Mouse (Mus musculus) CH12.LX (cell line): Measurements from ENCODE around the gene Tmem167b.

Experiments
- CTCF ChIP-seq, 2 experiments: IDR thresholded peaks in 1 of 2; conservative IDR thresholded peaks in 1 of 2; 2 replicates each; pipeline ENCODE4 v1.5.1; 2011 to 2012; ENCODE audit warnings: low read depth in 2 of 2, low read length in 2 of 2, improper control_type of control experiment in 1 of 2, inconsistent platforms in 1 of 2, mild to moderate bottlenecking in 1 of 2, moderate library complexity in 1 of 2
- E2F4 ChIP-seq: IDR thresholded peaks from 2 replicates; pipeline ENCODE4 v1.6.1; 2011; ENCODE audit warnings: low read depth, low read length, improper control_type of control experiment; ENCODE audit not compliant: insufficient replicate concordance
- GABPA ChIP-seq: IDR thresholded peaks from 2 replicates; pipeline ENCODE4 v1.6.1; 2012; ENCODE audit warnings: low read depth, low read length, improper control_type of control experiment, inconsistent platforms; ENCODE audit not compliant: insufficient replicate concordance
- KAT2A ChIP-seq: IDR thresholded peaks from 2 replicates; pipeline ENCODE4 v1.6.1; 2012; ENCODE audit warnings: low read length, improper control_type of control experiment, inconsistent platforms; ENCODE audit not compliant: insufficient replicate concordance
- MAX ChIP-seq: IDR thresholded peaks from 2 replicates; pipeline ENCODE4 v1.6.1; 2011; ENCODE audit warnings: low read length, improper control_type of control experiment
- MEF2A ChIP-seq: IDR thresholded peaks from 2 replicates; pipeline ENCODE4 v1.6.1; 2014; ENCODE audit warnings: low read depth, mild to moderate bottlenecking, inconsistent platforms, low read length, improper control_type of control experiment, borderline replicate concordance
- MXI1 ChIP-seq: IDR thresholded peaks from 2 replicates; pipeline ENCODE4 v1.6.1; 2011; ENCODE audit warnings: mild to moderate bottlenecking, low read depth, low read length, improper control_type of control experiment
- POLR2A ChIP-seq: IDR thresholded peaks from 2 replicates; pipeline ENCODE4 v1.6.1; 2011; ENCODE audit warnings: low read depth, mild to moderate bottlenecking, improper control_type of control experiment, low read length
- RAD21 ChIP-seq: IDR thresholded peaks from 2 replicates; pipeline ENCODE4 v1.6.1; 2011; ENCODE audit warnings: low read depth, mild to moderate bottlenecking, low read length, improper control_type of control experiment, moderate library complexity
- SIN3A ChIP-seq: IDR thresholded peaks from 2 replicates; pipeline ENCODE4 v1.6.1; 2012; ENCODE audit warnings: low read length, improper control_type of control experiment, inconsistent platforms
- USF2 ChIP-seq: conservative IDR thresholded peaks from 2 replicates; pipeline ENCODE4 v1.6.1; 2011; ENCODE audit warnings: low read depth, low read length, improper control_type of control experiment

DNA sequence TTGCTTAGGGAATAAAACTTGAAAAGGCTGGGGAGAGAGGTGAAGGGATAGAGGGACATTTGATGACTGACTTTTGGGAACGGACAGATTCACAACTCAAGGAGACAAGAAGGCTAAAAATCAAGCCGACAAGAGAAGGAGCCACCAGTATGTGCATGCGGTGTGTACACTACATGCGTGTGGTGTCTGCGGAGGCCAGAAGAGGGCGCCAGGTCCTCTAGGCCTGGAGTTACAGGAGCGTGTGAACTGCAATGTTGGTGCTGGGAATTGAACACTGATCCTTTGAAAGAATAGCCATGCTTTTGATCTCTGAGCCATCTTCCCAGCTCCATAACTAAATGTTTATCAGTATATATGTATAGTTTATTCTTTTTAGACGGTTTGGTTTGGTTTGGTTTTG is 33.8 kb downstream of the Tmem167b start:
- TF ChIP-seq CTCF (conservative IDR thresholded peaks at IDR 0.05 in 1 of 2, IDR thresholded peaks at IDR 0.05 in 1 of 2; ENCODE audit: low read depth in 2 of 2, low read length in 2 of 2) = no peak
- no peak for TF ChIP-seq MAX
- no peak for TF ChIP-seq POLR2A
- TF ChIP-seq MEF2A = no peak
- TF ChIP-seq E2F4 = no peak
- TF ChIP-seq USF2 = no peak
- no peak for TF ChIP-seq KAT2A
- TF ChIP-seq GABPA = no peak
- no peak for TF ChIP-seq SIN3A
- no peak for TF ChIP-seq RAD21
- no peak for TF ChIP-seq MXI1
